Mouse (Mus musculus): ENCODE measurements at regions not wholly inside any gene's neighbourhood (a gene's known extent, or its start where the extent isn't known, plus 50 kb on each side); places are given as distances from the start of the nearest gene placed in this dataset.

DNA sequence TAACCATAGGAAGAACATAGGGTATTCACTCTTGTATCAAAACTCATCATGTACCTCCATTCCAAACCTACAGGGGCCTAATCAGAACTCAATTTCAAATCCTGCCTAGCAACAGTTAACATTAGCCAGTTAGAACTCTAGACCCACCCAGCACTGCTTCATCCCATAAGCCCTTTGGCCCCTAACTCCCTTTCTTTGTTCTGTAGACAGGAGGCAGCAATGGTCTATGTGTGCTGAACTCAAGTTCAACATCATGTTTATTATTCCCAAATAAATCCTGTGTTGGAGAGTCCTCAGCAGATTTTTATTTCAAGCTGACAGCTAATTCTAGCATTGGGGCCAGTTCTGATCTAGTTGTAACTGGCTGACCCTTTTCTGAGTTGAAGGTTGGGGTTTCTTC is 112.2 kb downstream of the Ipo8 start:
- no peak for TF ChIP-seq CHD2 (IDR thresholded peaks at IDR 0.05; ENCODE audit: low read depth, low read length)
- no peak for TF ChIP-seq HCFC1 (IDR thresholded peaks at IDR 0.05; ENCODE audit: borderline replicate concordance, insufficient read depth, low read length)
- no peak for TF ChIP-seq ZC3H11A (IDR thresholded peaks at IDR 0.05; ENCODE audit: borderline replicate concordance, low read depth, low read length)

All from ES-E14 (cell line).